Mouse (Mus musculus): ENCODE measurements around the gene Gnaq. TPM values are rescaled to one million over a fixed set of nuclear protein-coding genes. Genes with fewer than 3 reads are reported as not detected.

The Gnaq gene
- total RNA-seq, 2 experiments from 2014 or later = 14.3 to 23.8 TPM

DNA sequence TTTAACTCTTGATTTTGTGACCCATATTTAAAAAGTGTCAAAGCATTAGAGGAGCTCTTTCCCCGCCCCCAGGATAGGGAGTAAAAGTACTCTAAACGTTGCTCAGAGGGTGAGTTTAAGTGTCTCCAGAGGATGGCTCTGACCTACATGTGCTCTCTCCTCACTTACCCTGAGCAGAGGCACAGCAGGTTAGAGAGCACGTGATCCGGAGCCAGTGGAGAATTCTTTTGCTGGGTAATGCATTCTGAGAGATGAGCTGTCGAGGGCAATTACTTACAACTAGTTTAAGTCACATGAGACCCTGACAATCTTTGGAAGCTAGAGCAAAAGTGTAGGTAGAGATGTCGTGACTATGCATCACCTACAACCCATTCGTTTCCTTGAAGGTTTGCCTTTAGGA lies 168.7 kb downstream of the Gnaq start:
- no peak for ATAC-seq (replicated peaks; ENCODE audit: poor library complexity)

DNA sequence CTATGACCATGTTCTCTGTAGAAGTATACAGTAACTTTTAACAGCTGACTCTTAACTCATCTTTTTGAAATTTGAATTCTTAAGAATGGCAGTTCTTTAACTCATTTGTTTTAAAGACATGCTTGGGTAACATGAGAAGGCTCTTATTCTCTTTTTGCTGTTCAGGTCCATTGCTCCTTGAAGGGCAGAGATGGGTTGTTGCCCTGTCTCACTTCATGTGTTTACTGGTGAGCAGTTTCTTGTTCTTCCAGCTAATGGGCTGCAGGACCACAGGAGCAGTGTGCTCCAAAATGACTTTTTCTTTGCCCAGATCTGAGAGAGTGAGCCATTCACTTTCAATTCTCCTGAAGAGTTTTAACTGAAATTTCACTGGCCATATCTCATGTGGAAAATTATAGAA lies 176.4 kb downstream of the Gnaq start:
- no peak for ATAC-seq (replicated peaks; ENCODE audit: poor library complexity)

DNA sequence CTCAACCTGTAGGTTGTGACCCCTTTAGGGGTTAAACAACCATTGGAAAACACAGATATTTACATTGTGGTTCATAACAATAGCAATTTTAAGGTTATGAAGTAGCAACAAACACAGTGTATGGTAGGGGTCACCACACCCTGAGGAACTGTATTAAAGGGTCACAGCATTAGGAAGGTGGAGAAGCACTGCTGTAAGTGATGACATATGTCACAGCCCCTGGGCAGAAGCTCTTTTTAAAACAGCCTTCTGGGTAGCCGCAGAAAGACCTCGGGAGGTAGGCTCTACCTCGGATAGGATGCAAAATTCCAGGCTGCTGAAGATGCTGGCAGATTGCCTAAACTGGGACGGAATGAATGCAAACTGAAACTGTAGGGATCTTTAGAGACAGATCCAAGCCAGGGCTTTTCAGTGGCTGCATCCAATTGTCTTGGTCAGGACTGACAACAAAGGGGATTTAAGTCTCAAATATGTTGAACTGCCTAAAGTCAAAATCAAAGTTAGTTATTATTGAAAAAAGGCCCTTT lies 181.7 kb downstream of the Gnaq start:
- ATAC-seq (replicated peaks; ENCODE audit: poor library complexity) = no peak

DNA sequence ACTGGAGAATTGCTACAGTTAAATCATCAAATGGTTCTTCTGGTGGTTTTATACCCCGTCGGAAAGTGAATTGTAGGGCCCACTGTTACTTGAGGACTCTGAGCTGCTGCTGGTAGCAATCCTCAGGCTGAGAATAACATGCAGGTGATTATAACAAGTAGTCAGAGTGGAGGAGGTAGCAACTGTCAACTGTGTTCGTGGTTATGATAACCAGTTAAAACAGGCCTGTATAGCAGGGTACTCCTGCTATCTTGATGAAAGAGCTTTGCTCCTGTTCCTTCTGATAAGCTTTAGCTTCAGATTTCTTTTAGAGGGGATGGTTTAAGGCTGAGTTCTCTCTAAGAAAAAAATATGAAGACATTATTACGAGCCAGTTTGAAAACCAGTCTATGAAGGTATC lies 182.9 kb downstream of the Gnaq start:
- peak; percentile 35 for ATAC-seq (replicated peaks; ENCODE audit: poor library complexity)

DNA sequence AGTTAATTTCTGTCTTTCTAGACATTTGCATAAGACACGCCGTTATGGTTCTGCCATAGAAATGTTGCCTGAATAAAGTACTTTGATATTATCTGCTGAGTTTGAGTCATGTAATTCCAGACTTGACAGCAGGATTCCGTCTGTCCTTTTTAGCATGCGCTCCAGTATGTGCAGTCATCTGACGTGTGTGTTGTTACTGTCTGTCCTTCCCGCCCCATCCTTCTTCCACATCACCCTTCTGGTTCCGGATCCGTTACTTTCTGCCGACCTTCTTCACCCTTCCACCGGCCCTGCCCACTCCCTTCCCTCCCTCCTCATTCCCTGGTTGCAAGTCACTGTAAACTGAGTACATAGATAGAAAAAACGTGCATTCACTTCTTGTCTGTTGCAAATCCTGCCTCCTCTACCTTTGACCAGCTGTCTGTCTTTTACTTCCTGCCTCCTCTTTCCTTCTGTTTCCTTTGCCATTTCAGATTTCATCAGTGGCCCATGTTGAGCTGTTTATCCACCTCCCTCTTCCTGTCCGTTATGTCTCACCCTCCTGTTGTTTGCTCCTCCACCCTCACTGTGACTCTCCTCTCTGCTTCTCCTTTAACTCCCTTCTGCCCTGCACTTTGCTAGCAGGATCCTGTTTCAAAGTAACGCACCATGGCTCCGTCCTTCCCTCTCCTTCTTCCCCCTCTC lies 185.6 kb downstream of the Gnaq start:
- peak; percentile 75 for ATAC-seq (replicated peaks; ENCODE audit: poor library complexity)

DNA sequence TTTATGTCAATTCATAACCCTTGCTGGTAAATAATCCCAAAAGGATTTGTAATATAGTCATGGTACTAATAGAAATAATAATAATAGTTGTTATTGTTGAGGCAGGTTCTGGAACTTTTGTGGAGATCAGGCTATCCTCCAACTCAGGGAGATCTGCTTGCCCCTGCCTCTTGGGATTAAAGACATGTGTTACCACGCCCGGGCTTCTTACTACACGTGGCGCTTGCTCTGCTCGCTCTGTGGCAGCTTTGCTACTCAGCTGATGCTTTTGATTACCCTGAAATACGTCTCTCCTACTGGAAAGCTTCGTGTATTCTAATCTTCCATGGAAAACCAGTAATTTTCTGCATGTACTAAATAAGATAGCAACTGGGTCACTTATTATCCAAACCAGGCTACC lies 187.4 kb downstream of the Gnaq start:
- no peak for ATAC-seq (replicated peaks; ENCODE audit: poor library complexity)

DNA sequence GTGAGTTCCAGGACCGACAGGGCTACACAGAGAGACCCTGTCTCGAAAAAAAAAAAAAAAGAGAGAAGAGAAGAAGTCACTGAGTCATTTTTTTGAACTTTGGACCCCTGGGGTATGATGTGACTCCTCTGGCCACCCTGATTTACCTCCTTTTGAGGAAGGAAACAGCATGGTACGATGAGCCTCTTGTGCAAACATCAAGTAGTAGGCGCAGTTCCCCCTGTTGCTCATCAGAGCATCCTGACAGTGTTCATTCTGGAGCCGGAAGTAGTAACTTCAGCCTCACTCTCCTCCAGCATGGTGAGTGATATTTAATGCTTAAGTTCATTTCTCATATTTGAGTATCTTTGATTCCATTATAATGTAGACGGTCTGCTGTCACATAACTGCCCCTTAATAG lies 190.4 kb downstream of the Gnaq start:
- peak; percentile 64 for ATAC-seq (replicated peaks; ENCODE audit: poor library complexity)

DNA sequence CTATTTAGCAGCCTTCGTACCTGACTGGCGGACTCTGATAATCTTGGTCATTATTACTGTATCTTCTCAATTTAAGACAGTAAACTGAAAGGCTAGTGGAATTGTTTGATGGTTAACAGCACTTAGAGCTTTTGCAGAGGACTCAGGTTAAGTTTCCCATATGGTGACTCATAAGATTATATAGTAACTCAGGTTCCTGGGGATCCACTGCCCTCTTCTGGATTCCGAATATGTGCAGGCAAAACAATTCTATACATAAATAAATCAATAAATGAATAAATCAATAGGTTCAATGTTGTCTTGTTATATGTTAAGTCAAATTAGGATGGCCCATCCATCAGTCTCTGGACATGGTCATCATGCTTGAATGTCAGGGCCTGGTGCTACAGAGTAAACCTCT lies 191.6 kb downstream of the Gnaq start:
- no peak for ATAC-seq (replicated peaks; ENCODE audit: poor library complexity)

DNA sequence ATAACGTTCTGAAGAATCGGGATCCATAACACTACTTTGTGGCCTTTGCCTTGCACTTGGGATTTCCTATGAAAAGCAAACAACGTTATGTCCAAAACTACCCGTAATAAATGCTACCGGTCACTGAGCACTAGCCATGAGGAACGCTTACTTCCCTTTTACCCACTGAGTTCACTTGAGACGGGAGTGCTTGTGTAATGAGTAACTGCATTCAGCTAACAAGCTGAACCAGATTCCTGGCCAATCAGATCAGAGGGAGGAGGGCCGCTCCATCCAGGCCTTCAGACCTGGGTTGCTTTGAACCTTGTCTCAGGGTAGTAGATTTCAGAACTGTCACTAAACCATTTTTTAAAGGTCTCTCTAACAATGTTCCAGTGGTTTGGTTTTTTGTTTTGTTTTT lies 193.3 kb downstream of the Gnaq start:
- peak; percentile 75 for ATAC-seq (replicated peaks; ENCODE audit: poor library complexity)

DNA sequence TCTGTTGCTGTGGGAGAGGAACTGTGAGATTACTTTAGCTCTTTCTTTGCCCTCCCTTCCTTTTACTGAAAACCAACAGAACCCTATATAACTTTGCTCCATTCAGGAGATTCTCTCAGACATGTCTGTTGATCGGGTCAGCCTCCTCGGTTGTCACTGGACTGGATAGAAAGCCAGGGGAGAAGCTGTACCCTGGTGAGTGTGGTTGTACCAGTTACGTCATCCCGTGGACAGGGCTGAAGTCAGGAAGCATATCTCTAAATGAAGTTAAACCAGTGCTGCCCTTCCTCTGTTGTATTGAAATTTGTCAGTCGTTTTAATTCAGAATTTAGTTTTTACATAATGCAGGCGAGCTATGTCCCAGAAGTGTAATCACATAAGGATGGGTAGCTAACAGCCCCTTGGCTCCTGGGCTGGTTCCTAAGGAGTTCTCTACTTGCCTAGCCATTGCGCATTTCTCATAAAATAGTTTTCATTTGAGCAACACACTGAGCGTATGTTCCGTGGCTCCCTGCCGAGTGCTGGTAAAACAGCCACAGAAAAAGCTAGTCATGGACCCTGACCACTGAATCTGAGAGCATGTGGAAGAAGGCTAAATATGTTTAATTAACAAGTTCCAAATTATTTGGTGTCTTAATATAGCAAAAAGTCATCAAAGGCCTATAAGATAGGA lies 194.9 kb downstream of the Gnaq start:
- no peak for ATAC-seq (replicated peaks; ENCODE audit: poor library complexity)

DNA sequence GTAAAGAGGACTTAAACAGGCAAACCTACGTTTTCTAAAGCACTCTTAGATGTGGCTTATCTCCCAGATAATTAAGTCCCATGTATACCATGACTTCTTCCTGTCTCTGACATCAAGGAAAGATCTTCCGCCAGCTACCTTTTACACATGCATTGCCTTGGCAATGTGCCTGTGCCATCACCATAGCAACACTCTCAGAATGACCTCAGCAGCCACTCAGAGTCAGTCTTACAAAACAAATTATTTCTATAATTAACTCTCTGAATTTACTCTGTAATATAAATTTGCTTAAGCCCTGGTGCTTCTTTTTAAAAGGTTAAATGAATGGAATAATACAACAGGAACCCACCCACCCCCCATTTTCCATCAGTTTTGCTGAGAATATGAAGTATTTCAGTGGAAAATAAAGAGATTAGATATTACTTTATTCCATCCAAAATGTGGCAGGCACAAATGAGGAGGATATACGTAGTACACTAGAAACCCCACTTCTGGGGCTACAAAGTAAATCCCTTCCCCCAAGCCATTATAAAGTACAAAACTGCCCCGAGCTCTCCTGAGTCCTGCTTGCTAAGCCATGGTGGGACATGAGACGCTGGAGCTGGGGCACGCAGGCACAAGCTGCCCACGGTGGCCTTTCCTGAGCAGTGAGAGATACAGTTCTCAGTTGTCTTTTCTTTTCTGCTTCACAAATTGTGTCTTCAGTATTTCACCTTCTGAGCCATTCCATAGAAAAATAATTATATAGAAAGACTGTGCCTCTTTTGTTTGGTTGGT lies 195.6 kb downstream of the Gnaq start:
- peak; percentile 29; the same call in 1 of the 2 replicates for ATAC-seq (replicated peaks; ENCODE audit: poor library complexity)

DNA sequence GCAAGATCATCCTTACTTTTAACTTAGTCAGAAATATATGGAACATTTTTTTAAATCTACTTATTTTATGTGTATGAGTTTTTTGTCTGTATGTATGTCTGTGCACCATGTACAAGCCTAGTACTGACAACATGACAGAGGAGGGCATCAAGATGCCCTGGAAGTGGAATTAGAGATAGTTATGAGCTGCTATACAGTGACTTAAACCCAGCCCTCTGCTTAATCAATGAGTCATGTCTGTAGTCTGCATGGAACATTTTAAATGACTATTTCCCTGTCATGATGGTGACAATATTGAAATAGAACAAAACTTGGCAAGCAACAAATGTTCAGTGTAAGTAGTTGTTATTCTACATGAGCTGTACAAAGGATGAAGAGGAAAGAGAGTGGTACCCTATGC lies 196.4 kb downstream of the Gnaq start:
- no peak for ATAC-seq (replicated peaks; ENCODE audit: poor library complexity)

DNA sequence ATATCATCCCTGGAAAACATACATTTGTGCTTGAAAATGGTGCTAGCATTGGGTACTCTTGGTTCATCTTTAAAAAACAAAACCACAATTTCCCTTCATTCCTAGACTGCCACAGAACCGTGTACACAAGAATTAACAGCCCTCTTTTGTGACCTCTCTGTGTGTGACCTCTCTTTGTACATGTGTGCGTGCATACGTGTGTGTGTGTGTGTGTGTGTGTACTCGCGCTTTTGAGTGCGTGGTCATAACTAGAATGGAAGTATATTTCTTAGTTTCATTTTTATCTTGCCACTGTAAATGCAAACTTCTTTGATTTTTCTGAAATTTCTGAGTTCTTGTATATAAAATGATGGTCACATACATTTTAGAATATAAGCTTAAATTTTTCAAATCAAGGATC lies 197.0 kb downstream of the Gnaq start:
- ATAC-seq (replicated peaks; ENCODE audit: poor library complexity) = no peak

DNA sequence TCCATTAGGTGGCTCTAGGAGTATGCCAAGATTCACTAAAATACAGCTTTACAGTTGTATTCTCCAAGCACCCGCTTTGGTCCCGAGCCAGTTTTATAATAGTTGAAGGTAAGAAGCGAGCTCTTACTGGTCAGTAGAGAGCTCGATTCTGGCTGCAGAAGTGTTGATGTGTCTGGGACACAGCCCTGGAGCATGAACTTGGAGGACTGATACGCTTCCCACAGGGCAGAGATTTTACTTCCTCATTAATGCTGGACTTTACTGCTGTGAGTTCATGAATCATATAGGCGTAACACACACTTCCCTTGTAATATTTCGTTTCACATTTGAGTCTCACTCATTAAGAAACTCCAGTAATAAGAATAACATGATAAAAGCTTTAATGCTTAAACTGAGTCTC lies 197.5 kb downstream of the Gnaq start:
- peak; percentile 56 for ATAC-seq (replicated peaks; ENCODE audit: poor library complexity)

DNA sequence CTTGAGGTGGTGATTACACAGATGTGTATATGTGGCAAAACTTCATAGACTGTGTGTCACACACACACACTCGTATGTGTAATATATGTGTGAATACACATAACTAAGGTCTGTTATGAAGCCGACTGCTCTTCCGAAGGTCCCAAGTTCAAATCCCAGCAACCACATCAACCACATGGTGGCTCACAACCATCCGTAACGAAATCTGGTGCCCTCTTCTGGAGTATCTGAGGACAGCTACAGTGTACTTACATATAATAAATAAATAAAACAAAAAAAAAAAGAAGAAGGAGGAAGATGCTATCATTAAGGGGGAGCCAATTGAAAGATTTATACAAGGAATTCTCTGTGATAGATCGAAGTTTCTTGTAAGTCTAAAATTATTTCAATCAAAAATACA lies 198.4 kb downstream of the Gnaq start:
- no peak for ATAC-seq (replicated peaks; ENCODE audit: poor library complexity)

DNA sequence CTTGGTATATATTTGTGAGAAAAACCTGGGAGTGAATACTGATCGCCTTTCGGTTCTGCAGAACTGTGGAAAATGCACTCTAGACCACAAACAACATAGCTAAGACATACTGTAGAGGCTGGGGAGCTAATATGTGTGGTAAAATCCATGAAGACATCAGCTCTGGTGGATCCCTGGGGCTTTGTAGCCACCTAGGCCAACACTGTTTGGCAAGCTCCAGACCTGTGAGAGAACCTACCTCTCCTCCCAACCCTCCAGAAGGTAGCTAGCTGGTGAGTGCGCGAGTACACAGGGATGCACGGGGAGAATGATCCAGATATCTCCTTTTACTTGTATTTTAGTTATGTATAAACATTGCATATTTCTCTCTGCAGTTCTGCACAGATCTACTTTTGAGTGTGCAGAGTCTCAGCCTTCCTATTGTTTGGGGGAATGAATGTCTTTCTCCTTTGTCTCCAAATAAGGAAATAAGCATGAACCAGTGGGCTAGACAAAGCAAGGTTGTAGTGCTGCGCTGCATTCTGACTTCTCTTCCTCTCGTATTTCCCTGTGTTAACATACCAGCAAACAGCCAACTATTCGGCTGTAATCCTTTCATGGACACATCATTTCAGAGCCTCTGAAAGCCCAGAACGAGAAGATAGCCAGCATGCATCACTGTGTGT lies 205.4 kb downstream of the Gnaq start:
- no peak for ATAC-seq (replicated peaks; ENCODE audit: poor library complexity)

DNA sequence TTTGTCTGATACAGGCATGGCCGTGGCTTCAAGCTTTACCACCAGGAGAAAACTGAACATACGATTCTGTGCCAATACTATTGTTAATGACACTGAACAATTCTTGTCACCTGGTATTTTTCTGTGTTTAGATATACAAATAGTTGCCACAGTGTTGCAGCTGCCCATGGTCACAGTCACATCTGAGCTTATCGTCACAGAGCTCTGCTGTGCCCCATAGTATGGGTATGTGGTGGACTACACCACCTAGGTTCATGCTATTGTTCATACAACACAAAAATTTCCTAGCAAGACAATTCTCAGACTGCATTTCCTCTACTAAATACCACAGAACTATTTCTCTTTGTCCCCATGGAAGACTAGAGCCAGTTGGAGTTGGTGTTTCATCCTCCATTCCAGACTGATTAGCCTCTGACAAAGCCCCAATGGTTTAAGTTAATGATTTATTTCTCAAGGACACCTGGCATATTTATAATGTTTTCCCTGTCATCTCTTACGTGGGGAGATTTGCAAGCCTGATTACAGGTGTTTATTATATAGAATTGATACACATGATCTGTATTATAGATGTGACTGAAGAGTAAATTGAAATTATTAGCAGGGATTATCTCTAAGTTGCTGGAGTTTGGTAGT lies 207.4 kb downstream of the Gnaq start:
- ATAC-seq (replicated peaks; ENCODE audit: poor library complexity) = no peak

DNA sequence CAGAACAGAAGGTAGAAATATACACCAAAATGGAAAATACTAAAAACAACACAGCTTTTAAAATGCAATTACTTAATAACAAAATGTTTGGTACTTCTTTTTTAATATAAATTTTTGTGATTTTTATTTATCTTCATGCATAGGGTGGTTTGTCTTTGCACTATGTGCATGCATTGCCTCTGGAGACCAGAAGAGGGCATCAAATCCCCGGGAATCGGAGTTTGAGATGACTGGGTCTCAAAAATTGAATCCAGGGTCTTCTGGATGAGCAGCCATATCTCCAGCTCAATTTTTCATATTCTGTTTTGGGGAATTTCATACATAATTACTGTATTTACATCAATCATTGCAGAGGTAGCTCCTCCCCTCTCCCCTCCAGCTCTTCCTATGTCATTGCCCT lies 210.1 kb downstream of the Gnaq start:
- peak; percentile 57; the same call in 1 of the 2 replicates for ATAC-seq (replicated peaks; ENCODE audit: poor library complexity)

DNA sequence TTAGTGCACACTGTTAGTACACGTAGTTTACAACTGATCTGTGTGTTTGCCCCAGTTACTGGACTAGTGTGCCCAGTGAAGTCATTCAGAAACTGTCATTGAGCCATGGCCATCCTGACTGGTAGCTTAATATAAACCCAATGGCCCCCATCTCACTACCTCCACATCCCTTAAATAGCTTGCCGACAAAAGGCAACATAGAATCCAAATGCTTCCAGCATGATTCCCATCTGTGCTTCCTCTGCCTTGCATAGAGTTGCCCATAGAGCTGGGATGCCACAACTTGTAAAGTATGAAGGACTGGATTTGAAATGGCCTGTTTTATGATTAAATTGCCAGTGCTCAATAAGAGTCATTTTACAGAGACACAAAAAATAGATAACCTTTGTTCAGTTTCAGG lies 212.9 kb downstream of the Gnaq start:
- ATAC-seq (replicated peaks; ENCODE audit: poor library complexity) = no peak

DNA sequence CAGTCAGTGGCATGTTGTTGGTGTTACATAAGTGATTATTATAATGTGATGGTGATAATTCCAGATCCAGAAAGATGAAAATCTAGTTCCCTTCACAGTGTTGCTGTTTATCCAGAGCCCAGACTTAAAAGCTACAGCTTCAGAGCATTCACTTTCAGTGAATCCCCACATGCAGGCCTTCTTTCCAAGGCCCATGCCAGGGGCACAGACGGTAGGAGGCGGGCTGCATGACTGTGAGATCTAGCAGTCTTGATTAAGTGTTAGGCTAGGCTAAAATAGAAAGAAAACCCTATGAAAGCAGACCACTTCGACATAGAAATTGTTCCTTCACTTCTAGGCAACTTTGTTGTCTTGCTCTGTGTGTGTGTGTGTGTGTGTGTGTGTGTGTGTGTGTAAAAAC lies 214.4 kb downstream of the Gnaq start:
- no peak for ATAC-seq (replicated peaks; ENCODE audit: poor library complexity)

DNA sequence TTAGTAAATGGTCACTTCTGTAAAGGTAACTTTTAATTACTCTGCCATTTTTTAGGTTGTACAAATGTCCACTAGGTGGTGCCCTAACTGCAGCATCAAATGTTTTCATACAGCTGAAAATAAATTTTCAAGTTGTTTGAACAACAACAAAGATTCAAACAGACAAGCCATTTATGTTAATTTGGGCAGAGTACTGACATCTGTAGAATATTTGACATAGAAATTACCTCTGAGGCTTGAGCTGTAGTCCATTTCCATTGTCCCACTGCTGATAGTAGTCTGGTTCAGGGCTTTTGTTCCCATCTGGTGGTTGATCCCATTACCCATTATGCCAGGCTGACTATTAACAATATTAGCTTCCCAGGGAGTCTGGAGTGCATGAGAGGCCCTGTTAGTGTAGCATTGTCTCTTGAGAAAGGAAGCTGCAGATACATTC lies 221.1 kb downstream of the Gnaq start:
- ATAC-seq (replicated peaks; ENCODE audit: poor library complexity) = peak; percentile 39

Data from megakaryocyte progenitor cell, adult 5-6 weeks (primary cell).